Mouse (Mus musculus): Measurements from ENCODE around the gene Snrpe.

DNA sequence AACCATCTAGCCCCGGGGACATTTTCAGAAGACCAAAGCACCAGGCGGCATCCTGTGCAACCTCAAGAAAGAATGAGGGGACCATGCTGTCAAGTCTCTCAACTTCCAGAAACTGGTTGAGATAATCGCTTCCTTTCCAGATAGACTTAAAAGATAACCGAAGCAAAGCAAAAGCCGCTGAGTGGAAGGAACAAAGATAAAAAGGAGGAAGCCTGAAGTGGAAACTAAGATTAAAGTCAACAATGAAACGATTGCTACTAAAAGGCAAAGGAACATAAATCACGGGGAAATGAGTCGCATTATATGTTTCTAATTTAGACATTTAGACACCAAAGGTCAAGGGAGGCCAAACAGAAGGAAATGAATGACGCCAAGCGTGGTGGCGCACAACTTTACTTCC is 38.8 kb downstream of the Snrpe start:
- TF ChIP-seq POLR2A (IDR thresholded peaks at IDR 0.05; ENCODE audit: low read depth, low read length) (no peak), CTCF (IDR thresholded peaks at IDR 0.05; ENCODE audit: borderline replicate concordance, insufficient read depth, low read length) (no peak)

Data from embryonic fibroblast, embryonic 13.5 days (primary cell).